Mouse (Mus musculus) gonadal fat pad, adult 2 months (tissue): ENCODE results near the gene 1700020N01Rik. TPM values are rescaled to one million over a fixed set of nuclear protein-coding genes. Genes with fewer than 3 reads are reported as not detected.

Source experiments
- DNase-seq: peaks from one replicate; pipeline ENCODE4 v3.0.0-alpha.2; 2012; ENCODE audit warnings: low read depth
- polyA plus RNA-seq: library from polyadenylated mRNA; depleted of rRNA; stranded (reverse); fragments of >200 nt; gene quantifications from 2 replicates; pipeline ENCODE4 v1.2.3, GENCODE M21; 2012; rRNA removed

1700020N01Rik gene
- polyA plus RNA-seq, 1 experiment, result not detected

DNA sequence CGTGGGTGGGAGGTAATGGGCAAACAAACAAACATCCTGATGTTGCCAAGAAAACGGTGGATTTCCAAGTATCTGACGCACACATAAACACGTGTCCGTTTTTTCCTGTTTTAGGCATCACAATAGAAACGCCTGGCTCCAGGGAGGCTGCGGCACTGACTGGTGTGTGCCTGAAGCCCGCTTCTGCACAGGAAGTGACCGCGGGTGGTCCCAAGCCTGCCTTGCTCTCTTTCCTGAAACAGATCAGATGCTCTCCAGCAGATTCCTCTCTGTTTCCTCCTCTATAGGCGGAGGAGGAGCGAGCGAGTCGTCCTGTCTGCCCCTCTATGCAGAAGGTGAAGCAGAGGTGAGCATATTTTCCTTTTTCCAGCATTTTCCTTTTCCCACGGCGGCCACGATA lies 76.0 kb downstream of the 1700020N01Rik start:
- no peak for DNase-seq

DNA sequence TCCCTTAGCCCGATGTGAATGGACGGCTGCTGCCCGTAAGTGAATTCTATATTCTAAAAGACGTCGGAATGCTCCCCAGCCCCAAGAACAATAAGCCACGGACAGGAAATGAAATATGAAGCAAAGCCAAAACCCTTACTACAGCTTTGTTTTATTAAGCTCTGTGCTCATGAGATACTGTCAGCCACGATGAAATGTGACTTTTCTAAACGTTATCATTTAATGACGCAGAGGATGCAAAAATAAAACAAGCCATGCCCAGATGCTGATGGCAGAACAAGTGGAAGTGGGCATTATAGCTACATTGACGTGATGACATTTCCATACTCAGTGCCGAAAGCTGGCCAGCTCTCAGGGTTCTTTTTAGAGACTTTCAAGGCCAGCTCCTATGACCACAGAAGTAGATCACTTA lies 76.8 kb downstream of the 1700020N01Rik start:
- DNase-seq, result no peak

- no peak for DNase-seq
These were observed 77.2 kb downstream of the 1700020N01Rik start for GRCm38 (mm10) chr10:21670168-21670567.

Other genes with a start within 250 kb of the 1700020N01Rik start
- 0.24 and 0.36 TPM in 2 replicates for gene Aldh8a1, start 215.9 kb upstream of the 1700020N01Rik start, polyA plus RNA-seq